Mouse (Mus musculus): Measurements from ENCODE around the gene Clic5.

GRCm38 (mm10) chr17:44165730-44166347, 22.5 kb upstream of the Clic5 start:
- no peak; the same call in 1 of the 2 replicates for TF ChIP-seq CTCF (IDR thresholded peaks at IDR 0.05; ENCODE audit: low read depth)
- no peak for TF ChIP-seq EP300 (IDR thresholded peaks at IDR 0.05; ENCODE audit: low read depth)

Data from liver, embryonic 14.5 days (tissue).